Mouse (Mus musculus) embryonic facial prominence, embryonic 11.5 days (tissue): ENCODE results near the gene Adh5. TPM values are rescaled to one million over a fixed set of nuclear protein-coding genes. Genes with fewer than 3 reads are reported as not detected.
A peak's percentile ranks its signal among the peaks of the same experiment; 100 is the strongest.

ENCODE experiments used
- ATAC-seq: fragments of 200-750 bp; cut with Nextera tagmentation; replicated peaks from 2 replicates; pipeline ENCODE4 v1.8.0; 2017; ENCODE audit warnings: low read depth; ENCODE audit not compliant: insufficient number of reproducible peaks, low FRiP score, low TSS enrichment
- DNase-seq: peaks from one replicate; pipeline ENCODE4 v3.0.0-alpha.2; 2015; ENCODE audit warnings: low spot score
- H3K27ac ChIP-seq: fragments of 300-500 bp; sonication (generic); replicated peaks from 2 replicates; pipeline ENCODE4 v1.5.1; 2014; ENCODE audit warnings: mild to moderate bottlenecking, low read depth, low read length, control low read depth
- H3K27me3 ChIP-seq: fragments of 300-500 bp; sonication (generic); 2 replicates; pipeline ENCODE4 v1.6.1; 2014; ENCODE audit warnings: mild to moderate bottlenecking, low read length, moderate library complexity, mixed read lengths; ENCODE audit not compliant: control insufficient read depth, insufficient read depth
- H3K36me3 ChIP-seq: fragments of 300-500 bp; sonication (generic); replicated peaks from 2 replicates; pipeline ENCODE4 v1.6.1; 2014; ENCODE audit warnings: low read depth, mild to moderate bottlenecking, low read length, moderate library complexity, mixed read lengths; ENCODE audit not compliant: control insufficient read depth, insufficient read depth
- H3K4me1 ChIP-seq: fragments of 300-500 bp; sonication (generic); 2 replicates; pipeline ENCODE4 v1.6.1; 2014; ENCODE audit warnings: low read length, mixed read lengths; ENCODE audit not compliant: control insufficient read depth, insufficient read depth
- H3K4me2 ChIP-seq: fragments of 300-500 bp; sonication (generic); 2 replicates; pipeline ENCODE4 v1.6.1; 2014; ENCODE audit warnings: low read depth, mild to moderate bottlenecking, control low read depth, low read length, moderate library complexity
- H3K4me3 ChIP-seq: fragments of 300-500 bp; sonication (generic); 2 replicates; pipeline ENCODE4 v1.5.1; 2014; ENCODE audit warnings: low read depth, low read length, control low read depth
- H3K9ac ChIP-seq: fragments of 300-500 bp; sonication (generic); replicated peaks from 2 replicates; pipeline ENCODE4 v1.6.1; 2014; ENCODE audit warnings: mild to moderate bottlenecking, control low read depth, low read length
- H3K9me3 ChIP-seq: fragments of 300-500 bp; sonication (generic); replicated peaks from 2 replicates; pipeline ENCODE4 v1.6.1; 2016; ENCODE audit warnings: mild to moderate bottlenecking, low read length, inconsistent platforms, mixed read lengths; ENCODE audit not compliant: control insufficient read depth
- WGBS: fragments of 180-500 bp; shearing (Covaris S2); extraction: QIAGEN DNeasy Blood & Tissue Kit; methylation state at CpG from one replicate; pipeline ENCODE4 v1.1.7; 2014; 5-methylcytosine and 5-hydroxymethylcytosine counted together
- polyA plus RNA-seq: library from polyadenylated mRNA; unstranded; fragments of >200 nt; fragmentation: Nextera tagmentation; extraction: Ambion mirVana; gene quantifications from 2 replicates; pipeline ENCODE4 v1.2.1, GENCODE M21; 2014

Gene Adh5
- polyA plus RNA-seq, 1 experiment from 2014 or later: 303 TPM

DNA sequence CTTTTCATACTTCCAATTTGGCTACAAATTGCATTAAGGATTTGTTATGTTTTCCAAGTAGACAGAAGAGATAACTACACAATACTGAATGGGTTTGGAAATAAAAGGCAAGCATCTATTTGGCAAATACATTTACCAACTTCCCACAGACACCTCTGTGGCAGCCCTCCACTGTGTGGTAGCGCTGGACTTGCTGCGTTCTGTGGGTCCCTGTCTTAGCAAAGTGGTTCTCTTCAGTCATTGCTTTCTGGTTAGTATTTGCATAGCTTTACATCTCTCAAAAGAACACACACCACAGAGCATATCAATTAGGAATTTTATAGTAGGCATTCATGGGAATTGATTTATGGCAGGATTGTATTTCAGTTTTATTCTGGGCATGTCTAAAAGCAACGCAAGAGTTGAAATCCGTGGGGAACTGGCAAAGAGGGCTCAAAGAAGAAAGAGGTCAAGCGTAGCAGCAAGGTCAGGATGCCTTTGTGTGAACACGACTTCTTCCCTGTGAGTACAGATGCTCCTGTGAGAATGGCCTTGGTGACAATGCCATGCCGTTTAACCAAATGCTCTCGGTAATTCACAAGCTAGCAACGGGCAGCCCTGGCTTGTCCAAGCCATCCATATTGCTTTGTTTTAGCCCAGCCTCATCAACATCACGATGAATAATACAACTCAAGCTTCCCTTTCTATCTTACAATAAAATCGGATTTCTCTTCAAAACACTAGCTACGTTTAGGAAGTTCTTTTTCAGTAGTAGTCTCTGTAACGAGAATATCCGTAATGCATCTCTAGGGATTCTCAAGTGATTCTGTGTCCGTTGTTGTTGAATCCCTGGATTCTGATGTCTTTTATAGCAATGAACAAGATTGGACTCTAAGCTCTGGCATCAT is 57.2 kb downstream of the Adh5 start:
- 56% methylated on average over 15 of the region's 15 CpGs for WGBS
- no peak overlapping the region for H3K4me3 ChIP-seq
- peak; percentile 42; the same call in 1 of the 2 replicates for ATAC-seq
- no peaks in the 10 kb centered on the region for H3K4me1 ChIP-seq
- no peak overlapping the region for H3K27ac ChIP-seq
- H3K4me2 ChIP-seq: no peak overlapping the region
- H3K9me3 ChIP-seq: no peaks in the 10 kb centered on the region
- DNase-seq: peak; percentile 10
- H3K9ac ChIP-seq: no peak overlapping the region
- no peaks in the 10 kb centered on the region for H3K27me3 ChIP-seq
- H3K36me3 ChIP-seq: no peaks in the 10 kb centered on the region

DNA sequence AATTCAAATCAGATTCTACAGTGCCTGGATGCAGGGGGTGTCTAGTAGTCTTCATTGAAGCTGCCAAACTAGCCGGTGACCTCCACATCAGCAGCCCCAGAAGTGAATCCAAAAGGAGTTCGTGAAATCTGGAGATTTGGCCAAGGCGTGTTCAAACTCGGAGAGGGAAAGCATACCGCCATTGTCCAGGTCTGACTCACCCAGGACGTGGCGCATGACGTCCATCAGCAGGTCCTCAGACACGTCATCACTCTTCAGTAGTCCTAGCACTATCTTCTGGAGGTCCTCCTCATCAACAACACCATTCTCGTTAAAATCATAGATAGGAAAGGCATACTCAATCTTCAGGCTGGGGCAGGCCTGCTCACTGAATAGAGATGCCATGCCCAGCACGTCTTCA is 60.9 kb downstream of the Adh5 start:
- WGBS: 90% methylated on average over 11 of the region's 11 CpGs
- H3K9ac ChIP-seq: no peak overlapping the region
- H3K36me3 ChIP-seq: no peaks in the 10 kb centered on the region
- DNase-seq: no peak
- no peak overlapping the region for H3K4me2 ChIP-seq
- no peak for ATAC-seq
- H3K27ac ChIP-seq: no peak overlapping the region
- no peaks in the 10 kb centered on the region for H3K9me3 ChIP-seq
- H3K4me3 ChIP-seq: no peak overlapping the region
- H3K4me1 ChIP-seq: no peaks in the 10 kb centered on the region
- no peaks in the 10 kb centered on the region for H3K27me3 ChIP-seq

Other genes starting within 250 kb of the Adh5 start
- not detected in 2 replicates for gene 4930579F01Rik, start 249.3 kb upstream of the Adh5 start, polyA plus RNA-seq
- gene Adh7, start 225.3 kb upstream of the Adh5 start, polyA plus RNA-seq: not detected in 2 replicates
- 0.39 TPM in 1 of 2 replicates, not detected in the other for gene Adh1, start 182.1 kb upstream of the Adh5 start, polyA plus RNA-seq
- not detected in 2 replicates for gene Adh6a, start 129.8 kb upstream of the Adh5 start, polyA plus RNA-seq
- 0.52 and 0.53 TPM in 2 replicates for gene Adh6b, start 101.3 kb upstream of the Adh5 start, polyA plus RNA-seq
- not detected in 2 replicates for gene Adh4, start 27.6 kb upstream of the Adh5 start, polyA plus RNA-seq
- gene Metap1, start 46.4 kb downstream of the Adh5 start, polyA plus RNA-seq: 54.2 and 58.3 TPM in 2 replicates
- gene Eif4e, start 83.1 kb downstream of the Adh5 start, polyA plus RNA-seq: 559 and 560 TPM in 2 replicates